Comparison of ENCODE assay signal across 19 mouse cellular contexts in the genomic region with DNA sequence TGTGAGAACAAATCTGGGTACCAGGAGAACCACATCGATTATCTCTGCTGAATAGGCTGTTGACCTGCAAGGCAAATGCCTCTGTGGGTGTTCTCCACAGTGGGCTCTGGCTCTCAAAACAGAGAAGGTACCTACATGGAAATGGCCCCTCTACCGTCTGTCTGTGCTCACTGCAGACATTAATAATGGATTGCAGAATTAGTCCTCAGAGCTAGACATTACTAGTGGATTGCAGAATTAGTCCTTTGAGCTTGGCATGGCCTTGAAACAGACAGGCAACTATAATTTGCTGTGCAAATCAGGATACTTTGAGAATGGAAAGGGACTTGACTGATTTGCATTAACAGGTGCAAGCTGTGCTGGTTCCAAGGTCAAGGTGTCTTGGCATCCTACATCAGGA.
"Had no signal": no experiment of that assay in that cellular context is flagged by ENCODE, and none has a peak within 500 bp of the region (broad histone marks: within the 10 kb centered on the region; RNA-seq: fewer than 3 reads in every experiment).

No protein-coding gene starts in this region.

- H3K4me3 ChIP-seq: lung, embryonic 15.5 days; megakaryocyte, embryonic 14.5 days; midbrain, embryonic 13.5 days; midbrain, embryonic 15.5 days; neural tube, embryonic 13.5 days; neural tube, embryonic 15.5 days had no signal

- DNase-seq: liver, postnatal 0 days; lung, adult 2 months; lung, postnatal 14 days; lung, postnatal 36 days; retina, postnatal 1 day; right cerebral cortex, adult 18-20 months; right cerebral cortex, postnatal 25 days; right cerebral cortex, postnatal 4 days; spleen, adult 18-20 months; thymus, adult 18-20 months; thymus, postnatal 14 days; thymus, postnatal 36 days had no signal

- H3K27ac ChIP-seq: lung, embryonic 15.5 days; macrophage; midbrain, embryonic 13.5 days; midbrain, embryonic 15.5 days; neural tube, embryonic 13.5 days; neural tube, embryonic 15.5 days had no signal
